Mouse (Mus musculus): ENCODE data around the gene Duxbl3. TPM values are rescaled to one million over a fixed set of nuclear protein-coding genes. Genes with fewer than 3 reads are reported as not detected.
"Not testable (repeated sequence)": the region's sequence is repeated elsewhere in the genome, so short reads cannot be mapped to it uniquely, and the experiment has no call there.

The Duxbl3 gene
- not detected in 2 replicates for polyA plus RNA-seq (2012; ENCODE audit: insufficient read depth, low replicate concordance)

DNA sequence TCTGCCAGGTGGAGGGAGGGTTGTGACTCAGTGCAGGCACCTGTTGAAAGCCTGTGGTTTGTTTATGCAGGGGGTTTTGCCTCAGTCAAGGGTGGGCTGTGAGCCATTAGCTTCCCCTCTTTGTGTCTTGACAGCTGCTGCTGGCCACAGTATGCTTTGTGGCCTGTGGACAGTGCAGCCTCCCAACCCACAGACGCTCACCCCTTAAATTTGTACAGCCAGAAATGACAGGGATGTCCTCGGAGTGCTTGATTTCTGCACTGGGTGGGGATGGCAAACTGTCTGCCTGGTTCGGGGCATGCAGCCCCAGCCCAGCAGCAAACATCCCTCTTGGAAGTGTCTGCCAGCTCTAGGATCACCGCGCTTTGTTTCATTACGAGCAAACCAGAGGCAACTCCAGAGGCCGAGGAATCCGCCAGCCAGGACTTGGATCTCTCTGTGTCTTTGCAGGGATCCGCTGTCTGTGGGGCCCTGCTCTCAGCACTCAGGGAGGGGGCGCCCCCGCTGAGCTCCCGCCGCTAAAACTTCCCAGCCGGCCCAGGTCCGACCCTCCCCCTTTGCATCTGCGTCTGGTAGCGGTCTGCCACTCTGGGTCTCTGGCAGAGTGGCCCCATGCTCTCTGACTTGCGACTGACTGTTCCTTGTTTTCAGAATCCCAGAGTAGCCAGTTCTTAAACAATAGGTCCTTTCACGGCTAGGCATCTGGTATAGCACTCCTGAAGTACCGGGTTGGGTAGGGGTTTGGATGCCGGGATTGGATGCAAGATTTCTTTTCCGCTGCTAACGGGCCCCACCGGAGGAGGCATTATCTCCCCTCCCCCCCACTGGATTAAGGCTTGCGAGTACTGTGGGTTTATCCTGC lies at the start of gene Duxbl3:
Gene Duxbl3, plus strand, starts transcription at position 207 of the 862 bp plus-strand sequence.
- H3K27me3 ChIP-seq (replicated peaks); H3K36me3 ChIP-seq (replicated peaks; ENCODE audit: low read length); H3K4me3 ChIP-seq (replicated peaks); H3K4me1 ChIP-seq; H3K9me3 ChIP-seq: not testable (repeated sequence)

DNA sequence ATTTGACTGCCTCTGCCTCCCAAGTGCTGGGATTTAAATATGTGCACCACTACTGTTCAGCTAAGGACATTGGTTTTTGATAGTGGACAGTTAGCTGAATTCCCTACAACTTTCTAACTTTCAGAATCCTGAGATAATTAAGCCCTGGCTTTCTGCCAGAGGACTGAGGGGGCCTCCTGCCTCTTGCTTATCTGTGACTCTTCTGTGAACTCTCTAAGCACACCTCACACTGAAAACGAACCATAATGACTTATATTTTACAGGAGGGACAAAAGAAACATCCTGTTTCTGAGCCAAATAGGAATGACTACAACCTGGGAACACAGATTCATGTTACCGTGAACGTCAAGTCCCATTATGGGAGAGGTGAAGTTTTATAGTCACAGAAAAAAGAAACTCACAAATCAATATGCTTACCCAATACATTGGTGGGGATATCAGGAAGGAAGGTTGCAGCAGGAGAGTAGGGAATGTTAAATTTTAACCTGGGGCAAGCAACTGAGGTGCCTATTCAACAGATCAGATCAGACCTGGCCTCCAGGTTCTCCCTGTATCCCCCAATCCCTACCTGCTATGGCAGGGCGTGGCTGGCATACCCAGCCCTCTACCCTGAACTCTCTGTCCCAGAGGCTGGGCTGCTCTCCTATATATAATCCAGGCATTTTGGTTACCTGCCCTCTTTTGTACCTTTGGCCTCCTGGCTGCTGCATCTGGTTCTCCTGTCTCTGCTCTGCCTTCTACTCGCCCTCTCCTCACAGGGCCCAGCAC lies 41.3 kb upstream of the Duxbl3 start:
- not testable (repeated sequence) for H3K9me3 ChIP-seq; H3K27me3 ChIP-seq (replicated peaks); H3K36me3 ChIP-seq (replicated peaks; ENCODE audit: low read length); H3K4me1 ChIP-seq; H3K4me3 ChIP-seq (replicated peaks)

DNA sequence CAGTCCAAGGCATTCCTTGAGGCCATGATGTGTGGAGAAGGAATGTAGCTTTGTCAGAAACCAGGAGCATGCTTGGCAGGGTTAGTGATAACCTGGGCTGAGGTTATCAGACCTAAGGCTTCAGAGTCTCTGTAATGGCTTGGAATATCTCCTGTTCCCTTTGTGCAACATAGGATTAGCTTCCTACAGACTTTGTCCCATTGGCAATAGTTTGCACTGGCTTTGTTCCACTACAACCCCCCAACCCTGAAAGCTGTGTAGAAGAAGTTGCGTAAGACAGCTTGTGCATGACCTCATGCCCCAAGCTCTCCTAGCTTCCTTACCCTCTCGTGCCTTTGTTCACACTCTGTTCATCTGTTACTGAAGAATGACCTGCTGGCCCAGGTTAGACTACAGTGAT lies 20.6 kb upstream of the Duxbl3 start:
- not testable (repeated sequence) for H3K36me3 ChIP-seq (replicated peaks; ENCODE audit: low read length); H3K4me1 ChIP-seq

DNA sequence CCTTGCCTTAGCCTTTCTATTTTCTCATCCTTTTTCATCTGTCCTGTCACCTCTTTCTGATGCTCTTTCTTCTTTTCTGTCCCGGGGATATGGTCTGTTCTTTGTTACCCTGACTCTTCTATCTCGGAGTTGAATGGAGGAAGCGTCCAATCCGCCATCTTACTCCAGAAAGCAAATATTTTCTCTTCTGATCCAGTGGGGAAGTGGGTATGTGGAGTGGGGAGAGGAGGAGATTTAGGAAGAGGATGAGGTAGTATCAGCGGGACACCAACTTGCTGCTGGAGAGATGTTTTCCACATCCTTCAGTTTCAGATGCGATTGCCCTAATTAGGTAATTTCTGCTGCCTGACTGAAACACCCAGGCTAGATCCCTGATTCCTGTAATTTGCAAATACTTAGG lies 967 bp downstream of the Duxbl3 start:
- H3K4me3 ChIP-seq (replicated peaks); H3K4me1 ChIP-seq; H3K9me3 ChIP-seq; H3K36me3 ChIP-seq (replicated peaks; ENCODE audit: low read length); H3K27me3 ChIP-seq (replicated peaks): not testable (repeated sequence)

More for the DNA sequence above, 20.6 kb upstream of the Duxbl3 start:
- H3K9me3 ChIP-seq; H3K27me3 ChIP-seq (replicated peaks); H3K4me3 ChIP-seq (replicated peaks): not testable (repeated sequence)

DNA sequence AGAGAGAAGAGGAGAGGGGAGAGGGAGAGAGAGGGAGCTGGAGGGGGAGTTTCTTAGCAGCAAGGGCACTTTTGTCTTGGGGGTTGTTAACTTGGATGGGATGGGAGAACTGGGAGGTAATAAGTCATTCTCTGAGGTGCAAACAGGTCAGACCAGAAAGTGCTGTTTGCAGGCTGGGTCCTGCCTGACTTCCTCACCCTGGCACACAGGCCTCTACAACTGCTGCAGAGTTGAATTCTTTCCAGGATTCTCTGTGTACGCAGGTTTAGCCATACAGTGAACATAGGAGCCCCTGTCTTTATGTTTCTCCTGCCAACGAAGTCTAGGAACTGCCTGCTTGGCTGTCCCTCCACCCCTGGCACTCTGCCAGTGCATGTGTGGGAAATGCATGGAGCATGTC lies 29.0 kb downstream of the Duxbl3 start:
- not testable (repeated sequence) for H3K27me3 ChIP-seq (replicated peaks); H3K4me1 ChIP-seq; H3K9me3 ChIP-seq; H3K36me3 ChIP-seq (replicated peaks; ENCODE audit: low read length); H3K4me3 ChIP-seq (replicated peaks)

DNA sequence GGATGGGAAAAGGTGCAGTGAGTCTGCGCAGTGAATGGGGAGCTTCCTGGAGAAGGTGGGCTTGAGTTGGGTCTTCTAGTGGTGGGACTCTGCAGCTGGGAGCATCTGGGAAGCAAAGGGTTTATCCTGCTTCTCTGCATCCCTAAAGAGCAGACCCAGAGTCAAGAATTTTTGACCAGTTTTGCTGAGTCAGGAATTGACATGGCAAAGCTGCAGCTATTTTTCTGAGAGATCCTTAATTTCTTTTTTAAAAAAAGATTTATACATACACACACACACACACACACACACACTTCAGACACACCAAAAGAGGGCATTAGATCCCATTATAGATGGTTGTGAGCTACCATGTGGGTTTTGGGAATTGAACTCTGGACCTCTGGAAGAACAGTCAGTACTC lies 36.1 kb downstream of the Duxbl3 start:
- no peaks in the 10 kb centered on the region for H3K9me3 ChIP-seq
- H3K4me3 ChIP-seq (replicated peaks): no peak overlapping the region
- no peaks in the 10 kb centered on the region for H3K4me1 ChIP-seq
- TF ChIP-seq GATA1 (IDR thresholded peaks at IDR 0.05; ENCODE audit: borderline replicate concordance, low read length) (no peak), FLI1 (IDR thresholded peaks at IDR 0.05; ENCODE audit: low read length) (no peak)
- H3K36me3 ChIP-seq (replicated peaks; ENCODE audit: low read length): no peaks in the 10 kb centered on the region
- peaks cover 17% of the 10 kb centered on the region for H3K27me3 ChIP-seq (replicated peaks)

DNA sequence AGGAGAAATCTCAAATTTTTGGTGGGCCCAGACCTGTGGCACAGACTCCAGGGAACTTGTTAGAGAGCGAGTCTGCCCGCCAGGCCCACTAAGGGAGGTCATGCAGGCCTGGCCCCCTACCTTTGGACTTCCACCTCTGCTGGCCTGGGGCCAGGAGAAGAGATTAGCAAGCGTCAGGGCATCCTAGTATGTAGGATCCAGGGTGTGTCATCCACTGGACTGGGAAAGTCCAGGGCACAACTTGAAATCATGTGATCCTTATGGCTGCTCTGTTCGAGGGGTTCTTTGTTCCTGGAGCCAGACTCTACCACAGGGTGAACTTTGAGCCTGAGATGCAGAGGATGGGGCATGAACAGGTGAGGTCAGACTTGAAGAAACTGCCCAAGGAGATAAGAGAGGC lies 39.3 kb downstream of the Duxbl3 start:
- Histone ChIP-seq H3K36me3 (replicated peaks; ENCODE audit: low read length) (no peaks in the 10 kb centered on the region), H3K9me3 (no peaks in the 10 kb centered on the region), H3K4me3 (replicated peaks) (no peak overlapping the region), H3K27me3 (replicated peaks) (peaks cover 38% of the 10 kb centered on the region), H3K4me1 (no peaks in the 10 kb centered on the region)
- TF ChIP-seq FLI1 (IDR thresholded peaks at IDR 0.05; ENCODE audit: low read length) (no peak), GATA1 (IDR thresholded peaks at IDR 0.05; ENCODE audit: borderline replicate concordance, low read length) (no peak)

DNA sequence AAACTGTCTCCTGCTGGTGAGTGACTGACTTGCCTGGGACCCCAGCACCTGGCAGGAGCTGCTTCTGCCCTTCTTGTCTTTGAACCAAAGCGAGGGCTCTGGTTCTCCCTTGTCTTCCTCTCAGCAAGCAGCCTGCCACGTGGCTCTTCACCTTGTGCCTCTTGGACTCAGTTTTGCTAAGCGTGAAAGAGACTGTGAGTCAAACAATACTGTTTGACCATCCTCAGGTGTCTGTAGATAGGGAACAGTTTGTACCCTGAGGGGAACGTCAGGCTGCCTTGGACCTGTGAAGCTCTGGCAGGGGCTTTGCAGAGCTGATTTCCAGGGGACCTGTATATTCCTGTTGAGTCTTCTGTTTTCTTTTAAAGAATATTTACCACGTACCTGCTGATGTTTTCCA lies 39.7 kb downstream of the Duxbl3 start:
- Histone ChIP-seq H3K36me3 (replicated peaks; ENCODE audit: low read length) (no peaks in the 10 kb centered on the region), H3K4me1 (no peaks in the 10 kb centered on the region), H3K27me3 (replicated peaks) (peaks cover 38% of the 10 kb centered on the region), H3K4me3 (replicated peaks) (no peak overlapping the region), H3K9me3 (no peaks in the 10 kb centered on the region)
- no peak for TF ChIP-seq GATA1 (IDR thresholded peaks at IDR 0.05; ENCODE audit: borderline replicate concordance, low read length)
- TF ChIP-seq FLI1 (IDR thresholded peaks at IDR 0.05; ENCODE audit: low read length): no peak

DNA sequence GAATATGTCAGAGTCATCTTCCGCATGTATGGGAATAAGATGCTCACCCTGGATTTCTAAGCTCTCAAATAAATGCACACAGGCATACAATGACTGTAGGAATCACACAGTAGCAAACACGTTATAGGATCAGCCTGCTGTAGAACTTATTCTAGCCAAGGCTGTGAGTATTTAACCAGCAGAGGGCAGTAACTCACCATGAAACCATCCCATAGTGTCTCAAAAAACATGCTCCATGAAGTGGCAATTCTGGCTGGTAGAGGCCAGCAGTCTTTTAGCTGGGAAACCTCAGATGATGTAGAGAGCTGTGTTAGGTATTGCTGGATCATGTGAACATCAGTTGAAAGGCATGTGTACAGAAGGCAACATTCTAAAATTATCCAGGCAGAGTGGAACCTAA lies 45.3 kb downstream of the Duxbl3 start:
- H3K4me1 ChIP-seq: no peaks in the 10 kb centered on the region; the same call in 1 of the 2 replicates
- no peaks in the 10 kb centered on the region for H3K9me3 ChIP-seq
- TF ChIP-seq GATA1 (IDR thresholded peaks at IDR 0.05; ENCODE audit: borderline replicate concordance, low read length) (no peak), FLI1 (IDR thresholded peaks at IDR 0.05; ENCODE audit: low read length) (no peak)
- H3K27me3 ChIP-seq (replicated peaks): peaks cover 38% of the 10 kb centered on the region
- no peak overlapping the region for H3K4me3 ChIP-seq (replicated peaks)
- no peaks in the 10 kb centered on the region for H3K36me3 ChIP-seq (replicated peaks; ENCODE audit: low read length)

DNA sequence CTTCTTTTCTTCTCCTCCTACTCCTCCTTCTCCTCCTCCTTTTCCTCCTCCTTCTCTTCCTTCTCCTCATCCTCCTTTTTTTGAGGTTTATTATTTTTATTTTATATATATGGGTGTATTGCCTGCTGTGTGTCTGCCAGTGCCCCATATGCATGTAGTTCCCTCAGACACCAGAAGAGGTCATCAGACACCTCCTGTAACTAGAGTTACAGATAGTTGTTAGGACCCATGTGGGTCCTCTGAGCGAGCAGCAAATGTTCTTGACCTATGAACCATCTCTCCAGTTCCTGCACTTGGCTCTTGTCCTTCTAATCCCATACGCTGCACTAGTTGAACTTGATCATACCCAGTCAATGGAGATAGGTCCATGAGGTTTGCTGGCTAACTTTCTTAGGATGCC lies 48.3 kb downstream of the Duxbl3 start:
- Histone ChIP-seq H3K4me3 (replicated peaks) (no peak overlapping the region), H3K9me3 (peaks cover 4% of the 10 kb centered on the region; the same call in 1 of the 2 replicates), H3K27me3 (replicated peaks) (peaks cover 24% of the 10 kb centered on the region), H3K4me1 (no peaks in the 10 kb centered on the region; the same call in 1 of the 2 replicates), H3K36me3 (replicated peaks; ENCODE audit: low read length) (no peaks in the 10 kb centered on the region)
- no peak for TF ChIP-seq GATA1 (IDR thresholded peaks at IDR 0.05; ENCODE audit: borderline replicate concordance, low read length)
- TF ChIP-seq FLI1 (IDR thresholded peaks at IDR 0.05; ENCODE audit: low read length): no peak

DNA sequence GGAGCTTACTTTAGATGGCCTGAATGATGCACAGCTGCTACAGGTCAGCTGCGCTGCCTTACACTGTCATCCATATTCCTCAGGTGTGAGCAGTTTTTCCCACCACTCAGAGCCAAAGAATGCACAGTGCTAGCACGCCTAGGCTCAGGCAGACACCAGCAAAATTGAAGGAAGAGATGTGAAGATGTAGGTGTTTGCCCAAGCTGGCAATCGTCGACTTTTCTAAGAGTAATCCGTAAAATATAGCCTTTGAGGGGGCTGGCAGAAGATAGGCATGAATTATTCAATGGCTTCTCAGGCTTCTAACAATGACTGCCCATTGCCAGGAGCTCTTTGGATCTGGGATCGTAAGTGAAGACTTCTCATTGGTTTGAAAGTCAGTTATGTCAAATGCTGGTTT lies 51.1 kb downstream of the Duxbl3 start:
- Histone ChIP-seq H3K36me3 (replicated peaks; ENCODE audit: low read length) (no peaks in the 10 kb centered on the region), H3K9me3 (peaks cover 7% of the 10 kb centered on the region), H3K4me3 (replicated peaks) (no peak overlapping the region), H3K27me3 (replicated peaks) (peaks cover 14% of the 10 kb centered on the region), H3K4me1 (no peaks in the 10 kb centered on the region; the same call in 1 of the 2 replicates)
- TF ChIP-seq GATA1 (IDR thresholded peaks at IDR 0.05; ENCODE audit: borderline replicate concordance, low read length): no peak
- TF ChIP-seq FLI1 (IDR thresholded peaks at IDR 0.05; ENCODE audit: low read length): no peak

Data from megakaryocyte, embryonic 14.5 days (primary cell).